Mouse (Mus musculus): ENCODE measurements at regions not wholly inside any gene's neighbourhood (a gene's known extent, or its start where the extent isn't known, plus 50 kb on each side); places are given as distances from the start of the nearest gene placed in this dataset.

GRCm38 (mm10) chr12:30510861-30511260, 73.4 kb upstream of the Tmem18 start:
- DNase-seq (ENCODE audit: low spot score in 2 of 2), result no peak

GRCm38 (mm10) chr12:30483370-30483769, 100.9 kb upstream of the Tmem18 start:
- DNase-seq (ENCODE audit: low spot score in 2 of 2), result no peak

GRCm38 (mm10) chr12:30473473-30473815, 100.3 kb upstream of the Sntg2 start:
- DNase-seq (ENCODE audit: low spot score in 2 of 2), result no peak

- DNase-seq (ENCODE audit: low spot score in 2 of 2), result no peak
Observed at GRCm38 (mm10) chr12:30472743-30473472, 99.7 kb upstream of the Sntg2 start.

- no peak for DNase-seq (ENCODE audit: low spot score in 2 of 2)
Observed at GRCm38 (mm10) chr12:30467186-30467585, 94.0 kb upstream of the Sntg2 start.

GRCm38 (mm10) chr12:30450614-30451013, 77.4 kb upstream of the Sntg2 start:
- no peak for DNase-seq (ENCODE audit: low spot score in 2 of 2)

GRCm38 (mm10) chr12:30434892-30435291, 61.7 kb upstream of the Sntg2 start:
- peak; percentile 8 to 50 for DNase-seq (ENCODE audit: low spot score in 2 of 2)

- DNase-seq (ENCODE audit: low spot score in 2 of 2), result no peak
Observed at GRCm38 (mm10) chr12:30432861-30433260, 59.7 kb upstream of the Sntg2 start.

- DNase-seq (ENCODE audit: low spot score in 2 of 2), result no peak
Observed at GRCm38 (mm10) chr12:30430641-30431040, 57.5 kb upstream of the Sntg2 start.

- no peak for DNase-seq (ENCODE audit: low spot score in 2 of 2)
Observed at GRCm38 (mm10) chr12:30425301-30425700, 52.1 kb upstream of the Sntg2 start.

Small RNA genes lying in the stretch of these regions (microRNA-seq; reads per million reads assigned to microRNA genes)
- gene Gm25865, result 0 reads per million in 2 experiments

All from left cerebral cortex, adult 8-10 months (tissue).